Mouse (Mus musculus): ENCODE measurements around the gene Wwox. TPM values are rescaled to one million over a fixed set of nuclear protein-coding genes. Genes with fewer than 3 reads are reported as not detected.

The Wwox gene
- polyA plus RNA-seq, 1 experiment, result 17.3 TPM

GRCm38 (mm10) chr8:114523061-114523460 lies 83.6 kb downstream of the Wwox start:
- Histone ChIP-seq H3K27ac (ENCODE audit: insufficient read depth, low read length) (no peak overlapping the region), H3K4me1 (ENCODE audit: control insufficient read depth, insufficient read depth, low read length) (no peaks in the 10 kb centered on the region), H3K4me3 (ENCODE audit: insufficient read depth, low read length) (no peak overlapping the region)
- no peak for TF ChIP-seq CTCF (IDR thresholded peaks at IDR 0.05; ENCODE audit: extremely low read depth, insufficient read depth, low read length)
- no peak for TF ChIP-seq POLR2A (IDR thresholded peaks at IDR 0.05; ENCODE audit: extremely low read depth, insufficient read depth, low read length)

DNA sequence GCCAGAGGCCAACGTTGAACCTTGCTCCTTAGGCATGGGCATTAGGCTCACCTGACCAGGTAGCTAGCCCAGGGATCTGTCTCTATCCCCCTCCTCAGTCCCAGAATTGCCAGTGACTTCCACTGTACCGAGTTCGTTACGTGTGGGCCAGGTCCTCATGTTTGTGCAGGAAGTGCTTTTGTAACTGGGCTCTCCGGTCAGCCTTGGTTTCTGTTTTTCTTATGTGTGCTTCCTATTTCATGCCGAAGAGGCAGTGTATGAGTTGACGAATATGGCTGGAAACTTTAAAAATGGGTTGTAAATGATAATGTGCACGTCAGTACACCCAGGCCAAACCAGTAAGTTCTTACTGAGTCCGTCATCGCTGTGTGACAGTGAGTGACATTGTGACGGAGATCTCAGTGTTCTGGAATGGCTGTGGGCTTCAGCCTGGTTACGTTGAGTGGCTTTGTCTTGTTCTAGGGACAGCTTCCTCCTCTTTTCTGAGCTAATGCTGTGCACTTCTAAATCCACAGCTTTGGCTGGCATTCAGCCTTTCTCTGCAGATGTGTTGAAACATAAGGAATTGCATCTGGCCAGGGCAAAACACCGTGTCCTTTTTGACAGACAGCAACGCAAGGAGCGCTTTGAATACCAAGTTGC lies 87.3 kb downstream of the Wwox start:
- Histone ChIP-seq H3K27ac (ENCODE audit: insufficient read depth, low read length) (no peak overlapping the region), H3K4me1 (ENCODE audit: control insufficient read depth, insufficient read depth, low read length) (no peaks in the 10 kb centered on the region), H3K4me3 (ENCODE audit: insufficient read depth, low read length) (no peak overlapping the region)
- TF ChIP-seq POLR2A (IDR thresholded peaks at IDR 0.05; ENCODE audit: extremely low read depth, insufficient read depth, low read length), result no peak

GRCm38 (mm10) chr8:114527648-114528221 lies 88.3 kb downstream of the Wwox start:
- Histone ChIP-seq H3K4me3 (ENCODE audit: insufficient read depth, low read length) (no peak overlapping the region), H3K27ac (ENCODE audit: insufficient read depth, low read length) (no peak overlapping the region), H3K4me1 (ENCODE audit: control insufficient read depth, insufficient read depth, low read length) (no peaks in the 10 kb centered on the region)
- TF ChIP-seq CTCF (IDR thresholded peaks at IDR 0.05; ENCODE audit: extremely low read depth, insufficient read depth, low read length) (no peak), POLR2A (IDR thresholded peaks at IDR 0.05; ENCODE audit: extremely low read depth, insufficient read depth, low read length) (no peak)

GRCm38 (mm10) chr8:114529581-114529980 lies 90.1 kb downstream of the Wwox start:
- Histone ChIP-seq H3K4me1 (ENCODE audit: control insufficient read depth, insufficient read depth, low read length) (no peaks in the 10 kb centered on the region), H3K4me3 (ENCODE audit: insufficient read depth, low read length) (no peak overlapping the region), H3K27ac (ENCODE audit: insufficient read depth, low read length) (no peak overlapping the region)
- no peak for TF ChIP-seq CTCF (IDR thresholded peaks at IDR 0.05; ENCODE audit: extremely low read depth, insufficient read depth, low read length)
- no peak for TF ChIP-seq POLR2A (IDR thresholded peaks at IDR 0.05; ENCODE audit: extremely low read depth, insufficient read depth, low read length)

DNA sequence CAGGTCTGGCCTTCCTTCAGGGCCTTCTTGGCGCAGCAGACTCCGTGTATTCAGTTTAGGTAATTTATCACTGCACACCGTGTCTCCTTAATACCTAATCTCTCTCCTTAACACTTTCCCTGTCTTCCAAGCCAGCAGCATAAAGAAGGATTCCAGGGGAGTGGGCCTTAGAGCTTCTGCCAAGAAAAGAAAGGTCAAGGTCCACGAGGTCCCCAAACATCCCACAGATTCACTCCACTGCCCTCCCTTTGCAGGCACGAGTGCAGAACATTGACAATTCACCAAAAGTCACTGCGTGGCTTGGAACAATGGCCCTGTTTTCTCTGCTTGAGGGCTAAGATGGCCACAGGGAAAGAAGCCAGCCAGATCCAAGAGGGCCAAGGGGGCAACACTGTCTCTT lies 96.7 kb downstream of the Wwox start:
- Histone ChIP-seq H3K4me3 (ENCODE audit: insufficient read depth, low read length) (no peak overlapping the region), H3K4me1 (ENCODE audit: control insufficient read depth, insufficient read depth, low read length) (no peaks in the 10 kb centered on the region), H3K27ac (ENCODE audit: insufficient read depth, low read length) (no peak overlapping the region)
- TF ChIP-seq POLR2A (IDR thresholded peaks at IDR 0.05; ENCODE audit: extremely low read depth, insufficient read depth, low read length) (no peak), CTCF (IDR thresholded peaks at IDR 0.05; ENCODE audit: extremely low read depth, insufficient read depth, low read length) (no peak)

- TF ChIP-seq CTCF (IDR thresholded peaks at IDR 0.05; ENCODE audit: extremely low read depth, insufficient read depth, low read length) (peak; percentile 79), POLR2A (IDR thresholded peaks at IDR 0.05; ENCODE audit: extremely low read depth, insufficient read depth, low read length) (no peak)
- no peaks in the 10 kb centered on the region for H3K4me1 ChIP-seq (ENCODE audit: control insufficient read depth, insufficient read depth, low read length)
- no peak overlapping the region for H3K4me3 ChIP-seq (ENCODE audit: insufficient read depth, low read length)
- H3K27ac ChIP-seq (ENCODE audit: insufficient read depth, low read length), result no peak overlapping the region
These were observed 101.7 kb downstream of the Wwox start for GRCm38 (mm10) chr8:114541132-114541531.

DNA sequence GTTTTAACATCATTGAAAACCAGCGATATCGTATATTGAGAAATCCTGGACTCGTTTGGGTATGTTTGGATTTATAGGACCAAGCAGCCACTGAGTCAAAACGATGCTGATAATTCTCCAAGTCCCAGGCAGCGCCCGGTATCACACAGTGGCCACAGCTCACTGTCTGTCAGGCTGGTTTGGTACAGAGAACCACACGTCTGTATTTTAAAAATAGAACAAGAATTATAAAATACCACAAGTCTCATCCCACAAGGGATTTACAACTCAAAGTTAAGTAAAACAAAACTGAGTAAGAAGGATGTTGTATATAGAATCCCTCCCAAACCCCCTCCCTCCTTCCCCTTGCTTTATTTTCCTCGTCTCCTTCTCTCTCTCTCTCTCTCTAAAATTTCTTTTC lies 108.9 kb downstream of the Wwox start:
- no peaks in the 10 kb centered on the region for H3K4me1 ChIP-seq (ENCODE audit: control insufficient read depth, insufficient read depth, low read length)
- H3K27ac ChIP-seq (ENCODE audit: insufficient read depth, low read length), result no peak overlapping the region
- H3K4me3 ChIP-seq (ENCODE audit: insufficient read depth, low read length), result no peak overlapping the region
- TF ChIP-seq POLR2A (IDR thresholded peaks at IDR 0.05; ENCODE audit: extremely low read depth, insufficient read depth, low read length) (no peak), CTCF (IDR thresholded peaks at IDR 0.05; ENCODE audit: extremely low read depth, insufficient read depth, low read length) (no peak)

- Histone ChIP-seq H3K4me1 (ENCODE audit: control insufficient read depth, insufficient read depth, low read length) (no peaks in the 10 kb centered on the region), H3K27ac (ENCODE audit: insufficient read depth, low read length) (no peak overlapping the region), H3K4me3 (ENCODE audit: insufficient read depth, low read length) (no peak overlapping the region)
- TF ChIP-seq POLR2A (IDR thresholded peaks at IDR 0.05; ENCODE audit: extremely low read depth, insufficient read depth, low read length) (no peak), CTCF (IDR thresholded peaks at IDR 0.05; ENCODE audit: extremely low read depth, insufficient read depth, low read length) (no peak)
These were observed 109.4 kb downstream of the Wwox start for GRCm38 (mm10) chr8:114548837-114549236.

- no peaks in the 10 kb centered on the region for H3K4me1 ChIP-seq (ENCODE audit: control insufficient read depth, insufficient read depth, low read length)
- H3K27ac ChIP-seq (ENCODE audit: insufficient read depth, low read length), result no peak overlapping the region
- no peak for TF ChIP-seq POLR2A (IDR thresholded peaks at IDR 0.05; ENCODE audit: extremely low read depth, insufficient read depth, low read length)
- no peak for TF ChIP-seq CTCF (IDR thresholded peaks at IDR 0.05; ENCODE audit: extremely low read depth, insufficient read depth, low read length)
- H3K4me3 ChIP-seq (ENCODE audit: insufficient read depth, low read length), result no peak overlapping the region
These were observed 110.6 kb downstream of the Wwox start for GRCm38 (mm10) chr8:114550029-114550428.

GRCm38 (mm10) chr8:114552606-114553005 lies 113.2 kb downstream of the Wwox start:
- Histone ChIP-seq H3K4me3 (ENCODE audit: insufficient read depth, low read length) (no peak overlapping the region), H3K4me1 (ENCODE audit: control insufficient read depth, insufficient read depth, low read length) (no peaks in the 10 kb centered on the region), H3K27ac (ENCODE audit: insufficient read depth, low read length) (no peak overlapping the region)
- no peak for TF ChIP-seq CTCF (IDR thresholded peaks at IDR 0.05; ENCODE audit: extremely low read depth, insufficient read depth, low read length)
- no peak for TF ChIP-seq POLR2A (IDR thresholded peaks at IDR 0.05; ENCODE audit: extremely low read depth, insufficient read depth, low read length)
